Mouse (Mus musculus): ENCODE measurements around the gene Gk.

The Gk gene

DNA sequence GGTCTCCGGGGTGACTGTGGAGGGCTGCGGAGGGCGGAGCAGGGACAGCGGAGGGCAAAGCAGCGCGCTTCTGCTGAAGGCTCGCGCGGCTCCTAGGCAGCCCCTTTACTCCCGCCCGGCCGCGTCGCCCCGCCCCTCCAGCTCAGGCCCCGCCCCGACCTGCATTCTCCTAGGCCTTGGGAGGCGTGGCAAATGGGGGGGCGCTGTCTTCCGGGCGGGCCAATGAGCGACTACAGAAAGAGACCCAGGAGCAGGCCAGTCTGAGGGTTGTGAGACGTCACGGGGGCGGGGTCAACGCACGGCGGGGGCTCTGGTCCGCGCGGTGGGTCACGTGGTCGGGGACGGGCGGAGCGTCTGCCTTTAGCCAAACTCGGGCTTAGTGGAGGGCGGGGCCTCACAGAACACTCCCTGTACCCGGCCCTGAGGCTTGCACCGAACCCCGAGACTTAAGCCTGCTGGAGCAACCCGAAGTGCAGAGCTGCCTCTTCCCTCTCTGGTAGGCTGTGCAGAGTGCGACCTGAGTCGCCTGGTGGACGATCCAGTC lies at the start of gene Gk:
Gk (minus strand) TSS at position 276 of the 544 bp plus-strand sequence.
- in situ Hi-C loops (cut with MboI, MseI) = no loop called here

DNA sequence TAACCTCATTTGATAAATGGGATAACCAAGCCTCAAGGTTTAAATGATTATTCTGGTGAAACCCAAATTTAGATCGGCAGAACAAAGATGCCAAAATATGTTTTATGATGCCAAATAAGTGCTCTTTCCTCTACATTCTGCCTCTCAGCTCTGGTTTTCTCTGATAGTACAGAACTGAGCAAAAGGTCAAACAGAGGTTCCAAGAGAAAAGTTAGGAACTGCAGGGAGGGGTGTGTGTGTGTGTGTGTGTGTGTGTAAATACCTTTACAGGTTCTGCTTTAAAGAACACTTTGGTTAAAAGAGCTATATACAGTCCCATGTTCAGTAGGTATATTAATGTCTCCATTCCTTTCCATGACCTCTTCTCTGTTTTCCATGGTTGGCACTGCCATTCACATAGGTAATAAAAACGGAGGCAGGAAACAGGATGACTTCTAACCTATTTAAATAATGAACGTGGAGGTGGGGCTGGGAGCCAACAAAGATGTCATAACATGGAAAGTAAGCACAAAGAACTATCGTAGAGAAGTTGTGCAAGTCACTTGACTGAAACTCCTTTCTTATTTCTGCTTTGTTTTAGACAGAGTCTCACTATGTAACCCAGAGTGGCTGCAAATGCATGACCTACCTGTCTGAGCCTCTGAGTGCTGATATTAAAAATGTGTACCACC lies 28.2 kb upstream of the Gk start:
- in situ Hi-C loops (cut with MboI, MseI) = no loop called here

- in situ Hi-C loops (cut with MboI, MseI) = no loop called here
Measured at GRCm38 (mm10) chrX:85803006-85803405, 26.4 kb upstream of the Gk start.

DNA sequence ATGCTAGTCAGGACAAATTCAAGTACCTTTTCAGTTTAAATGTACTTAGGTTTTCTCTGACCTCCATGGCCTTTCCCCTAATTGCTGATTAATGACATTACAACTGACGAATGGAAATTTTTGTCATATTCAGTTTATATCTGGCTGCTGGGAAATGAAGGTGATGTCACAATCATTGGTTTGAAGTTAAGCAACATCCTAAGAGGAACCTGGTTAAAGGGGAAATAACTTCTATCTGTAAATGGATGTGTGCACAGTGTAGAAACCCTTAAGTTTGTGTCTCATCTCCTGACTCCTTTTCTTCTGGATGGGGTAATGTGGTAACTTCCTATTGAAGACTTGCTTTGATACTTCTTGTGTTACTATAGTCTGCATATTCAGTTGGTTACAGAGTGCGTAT lies 20.8 kb upstream of the Gk start:
- in situ Hi-C loops (cut with MboI, MseI) = no loop called here

- in situ Hi-C loops (cut with MboI, MseI) = no loop called here
Measured at GRCm38 (mm10) chrX:85778346-85778745, 1.7 kb upstream of the Gk start.

DNA sequence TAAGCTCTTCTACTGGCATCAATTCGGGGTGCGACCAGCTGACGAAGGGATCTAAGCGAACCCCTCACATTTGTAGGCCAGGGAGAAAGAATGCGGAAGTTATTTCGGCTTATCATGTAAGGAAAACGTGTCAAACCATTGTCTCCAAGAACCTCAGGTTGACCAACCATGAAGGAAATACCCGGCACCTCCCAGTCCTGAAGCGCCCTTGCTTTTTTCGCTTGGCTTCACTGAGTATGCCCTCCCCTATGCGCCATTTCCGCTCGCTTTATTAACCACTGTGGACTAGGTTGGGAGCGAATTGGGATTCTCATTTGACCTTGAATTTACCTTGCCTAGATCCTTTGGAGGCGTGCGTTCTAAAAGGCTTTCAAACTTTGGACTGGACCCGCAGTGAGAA lies 522 bp upstream of the Gk start:
- in situ Hi-C loops (cut with MboI, MseI) = no loop called here

- in situ Hi-C loops (cut with MboI, MseI) = no loop called here
Measured at GRCm38 (mm10) chrX:85775879-85776543, 608 bp downstream of the Gk start.

- in situ Hi-C loops (cut with MboI, MseI) = loop anchor here (5.0 kb wide), 1 partner anchor 106 kb away; no protein-coding TSS in a partner anchor
Measured at GRCm38 (mm10) chrX:85771303-85771702, 5.3 kb downstream of the Gk start.

- in situ Hi-C loops (cut with MboI, MseI) = loop anchor here (5.0 kb wide), 1 partner anchor 107 kb away; no protein-coding TSS in a partner anchor
Measured at GRCm38 (mm10) chrX:85770747-85771146, 5.9 kb downstream of the Gk start.

DNA sequence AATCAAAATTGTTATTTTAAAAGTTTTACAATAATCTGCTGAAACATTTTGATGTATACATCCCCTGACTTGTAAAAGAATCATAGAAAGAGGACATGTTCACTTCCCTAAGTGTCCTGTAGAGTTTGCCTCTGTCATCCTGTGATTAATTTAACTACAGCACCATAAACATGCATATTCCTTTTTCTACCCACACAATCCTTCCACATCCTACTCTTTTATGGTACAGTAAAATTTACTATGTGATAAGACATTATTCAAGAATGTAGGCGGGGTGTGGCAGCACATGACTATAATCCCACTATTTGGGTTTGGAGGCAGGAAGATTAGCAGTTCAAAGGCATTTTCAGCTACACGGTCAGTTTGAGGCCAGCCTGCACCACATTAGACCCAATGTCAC lies 8.0 kb downstream of the Gk start:
- in situ Hi-C loops (cut with MboI, MseI) = no loop called here

- in situ Hi-C loops (cut with MboI, MseI) = no loop called here
Measured at GRCm38 (mm10) chrX:85756005-85756404, 20.6 kb downstream of the Gk start.

GRCm38 (mm10) chrX:85743837-85744236 lies 32.8 kb downstream of the Gk start:
- in situ Hi-C loops (cut with MboI, MseI) = no loop called here

- in situ Hi-C loops (cut with MboI, MseI) = no loop called here
Measured at GRCm38 (mm10) chrX:85733228-85733627, 43.4 kb downstream of the Gk start.

DNA sequence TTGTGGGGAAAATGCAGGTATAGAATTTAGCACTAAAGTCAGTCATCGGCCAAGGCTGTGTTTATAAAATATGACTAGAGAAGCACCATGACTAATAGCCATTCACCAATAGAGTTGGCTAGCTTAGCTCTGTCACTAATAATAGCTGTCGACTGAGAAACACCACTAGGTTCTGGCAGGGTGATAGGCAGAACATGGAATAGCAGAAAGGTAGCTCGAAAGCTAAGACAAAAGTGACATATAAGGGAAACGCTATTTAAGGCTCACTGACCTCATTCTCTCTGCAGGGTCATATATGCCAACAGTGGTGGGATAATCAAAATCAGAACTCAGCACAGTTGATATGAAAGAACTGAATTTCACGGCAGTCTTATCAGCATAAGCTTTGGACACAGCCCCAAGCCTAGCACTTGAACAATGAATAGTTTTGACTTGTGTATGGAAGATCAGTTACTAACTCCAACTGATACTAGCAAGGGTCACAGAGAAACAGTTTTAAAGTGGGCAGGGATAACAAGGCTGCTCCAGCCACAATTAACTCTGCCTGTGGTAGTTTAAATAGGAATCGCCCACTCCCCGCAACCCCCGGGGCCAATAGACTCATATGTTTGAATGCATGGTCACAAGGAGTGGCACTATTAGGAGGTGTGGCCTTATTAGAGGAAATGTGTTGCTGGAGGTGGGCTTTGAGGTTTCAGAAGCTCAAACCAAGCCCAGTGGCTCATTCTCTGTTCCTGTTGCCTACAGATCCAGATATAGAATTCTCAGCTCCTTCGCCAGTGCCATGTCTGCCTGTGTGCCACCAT lies 45.3 kb downstream of the Gk start:
- in situ Hi-C loops (cut with MboI, MseI) = no loop called here

GRCm38 (mm10) chrX:85721226-85721625 lies 55.4 kb downstream of the Gk start:
- in situ Hi-C loops (cut with MboI, MseI) = no loop called here

DNA sequence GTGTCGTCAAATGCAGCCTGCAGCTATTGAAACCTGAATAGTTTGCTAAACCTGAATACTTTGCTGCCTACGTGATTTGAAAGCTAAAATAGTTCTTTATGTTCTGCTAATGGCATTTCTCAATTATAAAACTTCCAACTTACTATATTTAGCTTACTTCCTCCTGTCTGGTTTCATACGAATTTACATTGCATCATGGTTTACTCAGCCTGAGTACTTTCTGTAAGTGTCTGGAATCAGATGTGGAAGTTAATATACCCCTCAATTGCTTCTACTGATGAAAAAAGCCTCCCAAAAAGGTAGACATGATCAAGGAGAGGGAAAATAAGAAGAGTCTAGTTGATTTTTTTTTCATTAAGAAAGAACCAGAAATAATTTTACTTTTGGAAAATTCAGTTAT lies 66.2 kb downstream of the Gk start:
- in situ Hi-C loops (cut with MboI, MseI) = no loop called here

DNA sequence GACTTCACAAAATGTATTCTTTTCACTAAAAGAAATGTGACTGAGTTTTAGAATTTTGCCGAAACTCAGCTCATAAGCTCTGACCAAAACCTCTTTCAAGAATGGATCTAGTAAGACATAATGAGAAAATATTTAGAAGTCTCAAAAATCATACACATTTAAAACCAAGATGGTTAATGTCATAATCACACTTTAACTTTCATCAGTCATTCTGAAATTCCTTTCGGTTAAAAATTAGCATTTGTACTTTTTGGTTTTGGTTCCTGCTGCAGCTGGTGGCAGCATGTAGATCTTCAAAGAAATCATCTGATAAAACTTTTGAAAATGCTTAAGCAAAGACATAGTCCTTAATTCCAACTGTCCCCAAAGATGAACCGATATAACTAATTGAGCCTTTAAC lies 70.9 kb downstream of the Gk start:
- in situ Hi-C loops (cut with MboI, MseI) = no loop called here

GRCm38 (mm10) chrX:85683723-85684122 lies 92.9 kb downstream of the Gk start:
- in situ Hi-C loops (cut with MboI, MseI) = loop anchor here (10.0 kb wide), 1 partner anchor 541 kb away; no protein-coding TSS in a partner anchor

- in situ Hi-C loops (cut with MboI, MseI) = loop anchor here (10.0 kb wide), 1 partner anchor 543 kb away; no protein-coding TSS in a partner anchor
Measured at GRCm38 (mm10) chrX:85682125-85682524, 94.5 kb downstream of the Gk start.

- in situ Hi-C loops (cut with MboI, MseI) = loop anchor here (5.0 kb wide), 1 partner anchor 240 kb away; no protein-coding TSS in a partner anchor
Measured at GRCm38 (mm10) chrX:85676808-85677207, 99.8 kb downstream of the Gk start.

Measured in T-helper 2 cell (primary cell).